Mouse (Mus musculus) stomach, embryonic 15.5 days (tissue): ENCODE results near the gene Atp23. TPM values are rescaled to one million over a fixed set of nuclear protein-coding genes. Genes with fewer than 3 reads are reported as not detected.

Source experiments
- ATAC-seq: fragments of 200-750 bp; cut with Nextera tagmentation; 2 replicates; pipeline ENCODE4 v1.8.0; 2017; ENCODE audit warnings: low read depth, moderate number of reproducible peaks, moderate TSS enrichment; ENCODE audit not compliant: insufficient read depth, low FRiP score
- H3K27ac ChIP-seq: fragments of 300-500 bp; sonication (generic); 2 replicates; pipeline ENCODE4 v1.5.1; 2015; ENCODE audit warnings: mild to moderate bottlenecking, inconsistent platforms
- H3K27me3 ChIP-seq: fragments of 300-500 bp; sonication (generic); replicated peaks from 2 replicates; pipeline ENCODE4 v1.6.1; 2015; ENCODE audit warnings: inconsistent platforms
- H3K36me3 ChIP-seq: fragments of 300-500 bp; sonication (generic); 2 replicates; pipeline ENCODE4 v1.6.1; 2015; ENCODE audit warnings: inconsistent platforms
- H3K4me1 ChIP-seq: fragments of 300-500 bp; sonication (generic); 2 replicates; pipeline ENCODE4 v1.6.1; 2015; ENCODE audit warnings: inconsistent platforms
- H3K4me2 ChIP-seq: fragments of 300-500 bp; sonication (generic); 2 replicates; pipeline ENCODE4 v1.6.1; 2015; ENCODE audit warnings: mild to moderate bottlenecking, inconsistent platforms
- H3K4me3 ChIP-seq: fragments of 300-500 bp; sonication (generic); replicated peaks from 2 replicates; pipeline ENCODE4 v1.5.1; 2015; ENCODE audit warnings: inconsistent platforms
- H3K9ac ChIP-seq: fragments of 300-500 bp; sonication (generic); 2 replicates; pipeline ENCODE4 v1.6.1; 2015; ENCODE audit warnings: inconsistent platforms
- H3K9me3 ChIP-seq: fragments of 300-500 bp; sonication (generic); 2 replicates; pipeline ENCODE4 v1.6.1; 2016; ENCODE audit warnings: inconsistent platforms
- WGBS: fragments of 180-500 bp; shearing (Covaris S2); methylation state at CpG from one replicate; pipeline ENCODE4 v1.1.7; 2015; 5-methylcytosine and 5-hydroxymethylcytosine counted together
- polyA plus RNA-seq: library from polyadenylated mRNA; unstranded; fragments of >200 nt; fragmentation: Nextera tagmentation; extraction: Ambion mirVana; gene quantifications from 2 replicates; pipeline ENCODE4 v1.2.1, GENCODE M21; 2015

The Atp23 gene
- polyA plus RNA-seq, 1 experiment from 2014 or later = 18.2 TPM

GRCm38 (mm10) chr10:126905086-126905485 is 3.9 kb upstream of the Atp23 start:
- Histone ChIP-seq H3K36me3 (no peaks in the 10 kb centered on the region), H3K9ac (no peak overlapping the region), H3K4me2 (peak overlapping the region; percentile 70), H3K27me3 (no peaks in the 10 kb centered on the region), H3K4me3 (peak overlapping the region; percentile 51), H3K4me1 (peaks cover 4% of the 10 kb centered on the region; the same call in 1 of the 2 replicates), H3K9me3 (no peaks in the 10 kb centered on the region), H3K27ac (peak overlapping the region; percentile 83; the same call in 1 of the 2 replicates)
- WGBS = 69% methylated on average over 8 of the region's 8 CpGs
- no peak for ATAC-seq

DNA sequence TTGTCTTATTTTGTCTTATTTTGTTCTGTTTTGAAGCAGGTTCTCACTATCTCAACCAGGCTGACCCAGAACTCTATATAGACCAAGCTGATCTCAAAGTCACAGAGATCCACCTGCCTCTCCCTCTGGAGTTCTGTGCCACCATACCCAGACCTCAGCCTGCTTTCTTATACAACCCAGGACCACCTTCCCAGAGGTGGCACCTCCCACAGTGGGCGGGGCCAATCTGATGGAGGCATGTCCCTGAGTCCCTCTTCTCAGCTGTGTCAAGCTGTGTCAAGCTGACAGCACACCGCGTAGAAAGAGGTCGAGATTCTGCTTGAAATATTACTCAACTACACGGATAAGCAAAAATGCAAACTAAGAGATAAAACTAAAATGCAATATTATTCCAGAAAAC is 3.1 kb upstream of the Atp23 start:
- no peaks in the 10 kb centered on the region for H3K27me3 ChIP-seq
- H3K27ac ChIP-seq = no peak overlapping the region
- peaks cover 8% of the 10 kb centered on the region; the same call in 1 of the 2 replicates for H3K4me1 ChIP-seq
- no peak overlapping the region for H3K4me3 ChIP-seq
- H3K9me3 ChIP-seq = no peaks in the 10 kb centered on the region
- no peaks in the 10 kb centered on the region for H3K36me3 ChIP-seq
- WGBS = 30% methylated on average over 5 of the region's 5 CpGs
- no peak for ATAC-seq
- no peak overlapping the region for H3K4me2 ChIP-seq
- H3K9ac ChIP-seq = no peak overlapping the region

- no peaks in the 10 kb centered on the region for H3K27me3 ChIP-seq
- no peak overlapping the region for H3K9ac ChIP-seq
- no peaks in the 10 kb centered on the region for H3K9me3 ChIP-seq
- H3K4me3 ChIP-seq = peak overlapping the region; percentile 66
- peak overlapping the region; percentile 98 for H3K4me2 ChIP-seq
- ATAC-seq = no peak
- H3K4me1 ChIP-seq = peaks cover 8% of the 10 kb centered on the region; the same call in 1 of the 2 replicates
- no peaks in the 10 kb centered on the region for H3K36me3 ChIP-seq
- no peak overlapping the region for H3K27ac ChIP-seq
- under 1% methylated on average over 4 of the region's 4 CpGs for WGBS
Observed at GRCm38 (mm10) chr10:126901488-126901843, 311 bp upstream of the Atp23 start.

- WGBS = 55% methylated on average over 6 of the region's 6 CpGs
- ATAC-seq = no peak
Observed at GRCm38 (mm10) chr10:126895891-126896290, 5.3 kb downstream of the Atp23 start.

GRCm38 (mm10) chr10:126894061-126894460 is 7.1 kb downstream of the Atp23 start:
- H3K9ac ChIP-seq = no peak overlapping the region
- no peak overlapping the region for H3K4me2 ChIP-seq
- no peak for ATAC-seq
- no peaks in the 10 kb centered on the region for H3K27me3 ChIP-seq
- no peak overlapping the region for H3K27ac ChIP-seq
- H3K9me3 ChIP-seq = no peaks in the 10 kb centered on the region
- 91% methylated on average over 15 of the region's 15 CpGs for WGBS
- H3K4me3 ChIP-seq = no peak overlapping the region
- peaks cover 24% of the 10 kb centered on the region for H3K36me3 ChIP-seq
- no peaks in the 10 kb centered on the region for H3K4me1 ChIP-seq

More at GRCm38 (mm10) chr10:126895891-126896290, 5.3 kb downstream of the Atp23 start:
- Histone ChIP-seq H3K27ac (no peak overlapping the region), H3K9ac (no peak overlapping the region), H3K4me3 (no peak overlapping the region), H3K9me3 (no peaks in the 10 kb centered on the region), H3K4me1 (peaks cover 8% of the 10 kb centered on the region; the same call in 1 of the 2 replicates), H3K36me3 (peaks cover 10% of the 10 kb centered on the region; the same call in 1 of the 2 replicates), H3K4me2 (no peak overlapping the region), H3K27me3 (no peaks in the 10 kb centered on the region)

DNA sequence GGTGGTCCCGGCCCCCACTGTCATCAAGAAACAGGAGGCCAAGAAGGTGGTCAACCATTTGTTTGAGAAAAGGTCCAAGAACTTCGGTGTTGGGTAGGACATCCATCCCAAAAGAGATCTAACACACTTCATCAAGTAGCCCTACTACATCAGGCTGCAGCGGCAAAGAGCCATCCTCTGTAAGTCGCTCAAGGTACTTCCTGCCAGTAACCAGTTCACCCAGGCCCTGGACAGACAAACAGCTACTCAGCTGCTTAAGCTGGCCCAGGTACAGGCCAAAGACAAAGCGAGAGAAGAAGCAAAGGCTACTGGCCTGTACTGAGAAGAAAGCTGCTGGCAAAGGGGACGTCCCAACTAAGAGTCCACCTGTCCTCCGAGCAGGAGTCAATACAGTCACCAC is 8.0 kb downstream of the Atp23 start:
- Histone ChIP-seq H3K4me1 (no peaks in the 10 kb centered on the region), H3K36me3 (peaks cover 30% of the 10 kb centered on the region), H3K4me3 (no peak overlapping the region)

GRCm38 (mm10) chr10:126873755-126874154 is 27.4 kb downstream of the Atp23 start:
- no peak for ATAC-seq
- no peak overlapping the region for H3K9ac ChIP-seq
- 79% methylated on average over 3 of the region's 3 CpGs for WGBS
- no peaks in the 10 kb centered on the region for H3K36me3 ChIP-seq
- no peaks in the 10 kb centered on the region for H3K4me1 ChIP-seq
- H3K4me3 ChIP-seq = no peak overlapping the region
- H3K9me3 ChIP-seq = no peaks in the 10 kb centered on the region
- no peak overlapping the region for H3K27ac ChIP-seq
- H3K4me2 ChIP-seq = no peak overlapping the region
- H3K27me3 ChIP-seq = no peaks in the 10 kb centered on the region

More for the DNA sequence above, 8.0 kb downstream of the Atp23 start:
- WGBS = 94% methylated on average over 7 of the region's 7 CpGs
- ATAC-seq = no peak
- Histone ChIP-seq H3K27me3 (no peaks in the 10 kb centered on the region), H3K27ac (no peak overlapping the region), H3K4me2 (no peak overlapping the region), H3K9ac (no peak overlapping the region), H3K9me3 (no peaks in the 10 kb centered on the region)

- no peak for ATAC-seq
- WGBS = 60% methylated on average over 5 of the region's 5 CpGs
Observed at GRCm38 (mm10) chr10:126872256-126872655, 28.9 kb downstream of the Atp23 start.

DNA sequence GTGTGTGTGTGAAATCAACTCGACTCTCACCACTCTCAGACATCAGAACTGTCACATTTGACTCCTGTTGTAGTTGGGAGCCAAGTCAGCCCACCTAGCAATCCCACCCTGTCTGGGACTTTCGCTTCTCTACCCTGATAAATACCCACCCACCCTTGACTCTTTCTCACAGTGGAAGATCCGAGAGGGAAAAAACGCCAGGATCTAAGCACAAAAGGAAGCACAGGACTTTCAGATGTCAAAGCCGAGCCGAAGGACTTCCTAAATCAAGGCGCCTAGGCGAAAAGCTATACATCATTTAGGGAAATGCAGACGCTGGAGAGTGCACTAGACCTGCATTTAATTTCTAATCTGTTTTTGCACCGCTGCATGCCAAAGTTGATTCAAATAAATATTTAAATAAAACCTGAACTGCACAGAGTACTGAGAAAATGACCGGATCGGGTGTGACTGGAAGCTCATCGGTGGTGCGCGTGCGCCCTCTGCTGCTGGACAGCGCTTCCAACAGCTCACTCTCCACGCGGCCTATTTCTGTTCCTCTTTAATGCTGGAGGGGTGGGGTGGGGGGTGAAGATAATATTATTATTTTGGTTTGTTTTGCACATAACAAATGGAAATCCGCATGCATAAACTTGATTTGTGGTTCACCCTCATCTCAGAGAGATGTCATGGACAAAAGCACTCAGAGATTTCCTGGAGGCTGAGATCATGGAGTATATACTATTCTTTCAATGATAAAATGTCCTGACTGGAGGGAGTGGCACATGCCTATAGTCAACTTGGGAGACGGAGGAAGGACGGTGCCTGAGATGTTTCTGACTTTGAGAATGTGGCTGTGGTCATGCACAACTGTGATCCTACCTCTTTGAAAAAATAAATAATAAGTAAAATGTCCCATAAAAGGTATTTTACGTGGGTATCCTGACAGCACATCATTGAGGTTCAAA is 31.5 kb downstream of the Atp23 start:
- Histone ChIP-seq H3K4me3 (peak overlapping the region; percentile 18; the same call in 1 of the 2 replicates), H3K27me3 (no peaks in the 10 kb centered on the region), H3K9ac (no peak overlapping the region), H3K9me3 (no peaks in the 10 kb centered on the region), H3K4me1 (no peaks in the 10 kb centered on the region), H3K27ac (no peak overlapping the region), H3K4me2 (peak overlapping the region; percentile 51), H3K36me3 (no peaks in the 10 kb centered on the region)
- ATAC-seq = peak; percentile 72; the same call in 1 of the 2 replicates
- WGBS = 16% methylated on average over 23 of the region's 23 CpGs

More at GRCm38 (mm10) chr10:126872256-126872655, 28.9 kb downstream of the Atp23 start:
- Histone ChIP-seq H3K4me3 (no peak overlapping the region), H3K9ac (no peak overlapping the region), H3K36me3 (no peaks in the 10 kb centered on the region), H3K27ac (no peak overlapping the region), H3K4me1 (no peaks in the 10 kb centered on the region), H3K27me3 (no peaks in the 10 kb centered on the region), H3K9me3 (no peaks in the 10 kb centered on the region), H3K4me2 (no peak overlapping the region)

DNA sequence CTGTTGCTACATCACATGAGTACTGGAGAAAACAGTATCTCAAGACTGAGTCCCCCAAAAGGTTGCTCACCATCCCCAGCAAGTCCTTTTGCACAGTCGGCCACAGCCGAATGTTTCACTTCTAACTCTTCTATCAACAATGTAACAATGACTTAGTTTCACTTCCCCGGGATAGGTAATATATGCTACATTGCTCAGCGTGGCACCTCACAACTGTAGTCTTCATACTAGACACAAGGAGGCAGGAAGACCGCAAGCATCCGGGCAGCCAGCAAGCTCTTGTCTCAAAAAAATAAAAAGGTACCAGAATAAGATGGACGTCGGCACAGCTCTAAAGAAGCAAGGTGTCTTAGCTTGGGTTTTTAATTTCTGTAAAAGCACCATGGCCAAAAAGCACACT is 35.9 kb downstream of the Atp23 start:
- Histone ChIP-seq H3K9me3 (no peaks in the 10 kb centered on the region), H3K9ac (no peak overlapping the region), H3K4me2 (no peak overlapping the region), H3K27ac (no peak overlapping the region), H3K4me3 (no peak overlapping the region), H3K4me1 (no peaks in the 10 kb centered on the region), H3K27me3 (no peaks in the 10 kb centered on the region), H3K36me3 (no peaks in the 10 kb centered on the region)
- ATAC-seq = no peak
- WGBS = 86% methylated on average over 8 of the region's 8 CpGs

DNA sequence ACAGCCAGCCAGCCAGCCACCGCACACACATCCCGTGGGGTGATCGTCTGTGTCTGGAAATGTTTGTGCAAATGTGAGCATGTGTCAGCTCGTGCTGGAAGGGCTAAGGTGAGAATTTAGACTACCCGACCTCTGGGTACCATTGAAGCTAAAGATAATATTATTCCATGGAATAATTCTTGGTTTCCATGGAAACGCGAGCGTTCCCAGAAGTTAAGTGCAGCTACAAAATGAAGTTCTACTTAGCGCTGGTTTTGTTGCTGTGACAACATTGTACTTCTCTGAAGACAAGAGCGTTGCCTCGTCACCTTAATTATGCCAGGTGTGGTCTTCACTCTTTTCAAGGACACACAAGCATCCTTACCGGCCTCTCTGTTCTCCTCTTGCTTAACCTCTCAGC is 39.0 kb downstream of the Atp23 start:
- no peaks in the 10 kb centered on the region for H3K9me3 ChIP-seq
- H3K4me3 ChIP-seq = no peak overlapping the region
- no peak overlapping the region for H3K27ac ChIP-seq
- no peak for ATAC-seq
- 78% methylated on average over 12 of the region's 12 CpGs for WGBS
- H3K9ac ChIP-seq = no peak overlapping the region
- H3K4me2 ChIP-seq = no peak overlapping the region
- no peaks in the 10 kb centered on the region for H3K27me3 ChIP-seq
- no peaks in the 10 kb centered on the region for H3K36me3 ChIP-seq
- H3K4me1 ChIP-seq = no peaks in the 10 kb centered on the region

DNA sequence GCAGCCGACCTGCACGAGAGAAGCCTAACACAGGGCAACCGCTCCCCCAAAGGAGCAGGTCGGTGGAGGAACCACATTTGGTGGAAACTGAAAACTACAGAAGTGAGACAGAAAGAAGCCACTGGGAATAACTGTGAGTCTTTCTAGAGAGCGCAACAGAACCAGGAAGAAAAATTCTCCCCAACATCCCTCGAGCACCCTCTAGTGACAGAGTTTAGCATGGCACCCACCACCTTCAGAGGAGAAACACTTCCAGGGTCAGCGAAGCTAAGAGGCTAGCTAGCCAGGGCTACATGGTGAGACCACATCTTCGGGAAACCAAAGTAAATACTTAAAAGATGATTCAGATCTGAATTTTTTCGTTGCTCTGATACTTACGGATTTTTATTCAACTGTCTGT is 47.9 kb downstream of the Atp23 start:
- H3K27me3 ChIP-seq = no peaks in the 10 kb centered on the region
- H3K36me3 ChIP-seq = no peaks in the 10 kb centered on the region
- no peaks in the 10 kb centered on the region for H3K4me1 ChIP-seq
- H3K4me2 ChIP-seq = no peak overlapping the region
- H3K27ac ChIP-seq = no peak overlapping the region
- no peak for ATAC-seq
- H3K9me3 ChIP-seq = no peaks in the 10 kb centered on the region
- no peak overlapping the region for H3K4me3 ChIP-seq
- no peak overlapping the region for H3K9ac ChIP-seq
- 77% methylated on average over 10 of the region's 10 CpGs for WGBS
